Mouse (Mus musculus): ENCODE measurements at regions not wholly inside any gene's neighbourhood (a gene's known extent, or its start where the extent isn't known, plus 50 kb on each side); places are given as distances from the start of the nearest gene placed in this dataset.
"Not testable (repeated sequence)": the region's sequence is repeated elsewhere in the genome, so short reads cannot be mapped to it uniquely, and the experiment has no call there.

- DNase-seq (ENCODE audit: low spot score in 2 of 2): no peak
Observed at GRCm38 (mm10) chr10:119146342-119146741, 93.5 kb downstream of the Cand1 start.

- no peak for DNase-seq (ENCODE audit: low spot score in 2 of 2)
Observed at GRCm38 (mm10) chr10:119142866-119143265, 97.0 kb downstream of the Cand1 start.

GRCm38 (mm10) chr10:119142307-119142706 lies 97.5 kb downstream of the Cand1 start:
- DNase-seq (ENCODE audit: low spot score in 2 of 2): no peak

GRCm38 (mm10) chr10:119138237-119138636 lies 101.6 kb downstream of the Cand1 start:
- DNase-seq (ENCODE audit: low spot score in 2 of 2): no peak

GRCm38 (mm10) chr10:119135489-119135924 lies 104.3 kb downstream of the Cand1 start:
- DNase-seq (ENCODE audit: low spot score in 2 of 2): no peak

- no peak for DNase-seq (ENCODE audit: low spot score in 2 of 2)
Observed at GRCm38 (mm10) chr10:119134797-119135488, 104.9 kb downstream of the Cand1 start.

- no peak for DNase-seq (ENCODE audit: low spot score in 2 of 2)
Observed at GRCm38 (mm10) chr10:119131977-119132376, 107.9 kb downstream of the Cand1 start.

- DNase-seq (ENCODE audit: low spot score in 2 of 2): no peak
Observed at GRCm38 (mm10) chr10:119130676-119131075, 109.2 kb downstream of the Cand1 start.

GRCm38 (mm10) chr10:119128035-119128434 lies 111.8 kb downstream of the Cand1 start:
- no peak for DNase-seq (ENCODE audit: low spot score in 2 of 2)

- DNase-seq (ENCODE audit: low spot score in 2 of 2): no peak
Observed at GRCm38 (mm10) chr10:119123517-119123916, 116.3 kb downstream of the Cand1 start.

GRCm38 (mm10) chr10:119122347-119122746 lies 117.5 kb downstream of the Cand1 start:
- DNase-seq (ENCODE audit: low spot score in 2 of 2): no peak

GRCm38 (mm10) chr10:119121575-119121974 lies 118.3 kb downstream of the Cand1 start:
- DNase-seq (ENCODE audit: low spot score in 2 of 2): no peak

- DNase-seq (ENCODE audit: low spot score in 2 of 2): no peak
Observed at GRCm38 (mm10) chr10:119116843-119117390, 122.9 kb downstream of the Cand1 start.

- not testable (repeated sequence) for DNase-seq (ENCODE audit: low spot score in 2 of 2)
Observed at GRCm38 (mm10) chr10:119115200-119115599, 124.7 kb downstream of the Cand1 start.

- no peak for DNase-seq (ENCODE audit: low spot score in 2 of 2)
Observed at GRCm38 (mm10) chr10:119114653-119115052, 125.2 kb downstream of the Cand1 start.

GRCm38 (mm10) chr10:119111886-119112285 lies 128.0 kb downstream of the Cand1 start:
- no peak for DNase-seq (ENCODE audit: low spot score in 2 of 2)

GRCm38 (mm10) chr10:119111409-119111808 lies 128.4 kb downstream of the Cand1 start:
- DNase-seq (ENCODE audit: low spot score in 2 of 2): no peak

- no peak for DNase-seq (ENCODE audit: low spot score in 2 of 2)
Observed at GRCm38 (mm10) chr10:119110614-119111013, 129.2 kb downstream of the Cand1 start.

- no peak for DNase-seq (ENCODE audit: low spot score in 2 of 2)
Observed at GRCm38 (mm10) chr10:119109207-119109606, 130.6 kb downstream of the Cand1 start.

GRCm38 (mm10) chr10:119107728-119108127 lies 132.1 kb downstream of the Cand1 start:
- DNase-seq (ENCODE audit: low spot score in 2 of 2): no peak

- no peak for DNase-seq (ENCODE audit: low spot score in 2 of 2)
Observed at GRCm38 (mm10) chr10:119106105-119106504, 133.8 kb downstream of the Cand1 start.

- no peak for DNase-seq (ENCODE audit: low spot score in 2 of 2)
Observed at GRCm38 (mm10) chr10:119105279-119105881, 134.5 kb downstream of the Cand1 start.

GRCm38 (mm10) chr10:119100511-119100910 lies 139.3 kb downstream of the Cand1 start:
- DNase-seq (ENCODE audit: low spot score in 2 of 2): no peak

All from adrenal gland, postnatal 4 days (tissue).